Comparison of ENCODE assay signal across 21 mouse cellular contexts in the genomic region with DNA sequence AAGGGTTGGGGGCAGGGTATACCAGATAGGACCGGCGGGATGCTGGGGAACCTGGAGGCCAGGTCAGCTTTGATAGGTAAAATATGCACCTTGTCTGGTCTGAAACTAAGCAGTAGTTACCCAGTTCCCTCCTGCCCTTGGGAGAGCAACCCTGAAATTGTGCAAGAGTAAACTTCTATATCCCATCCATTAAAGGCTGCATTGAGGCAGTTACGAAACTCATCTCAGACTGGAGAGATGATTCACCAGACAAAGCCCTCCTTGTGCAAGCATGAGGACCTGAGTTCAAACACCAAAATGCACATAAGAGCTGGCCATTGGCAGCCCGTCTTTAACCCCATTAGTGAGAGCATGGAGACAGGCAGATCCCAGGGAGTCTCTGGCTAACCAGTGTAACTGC. TPM values are rescaled to one million over a fixed set of nuclear protein-coding genes. Genes with fewer than 3 reads are reported as not detected.
A peak's percentile ranks its signal among the peaks of the same experiment; 100 is the strongest.
DNase-seq lines count a peak whose midpoint lies in the region; ATAC-seq and TF ChIP-seq lines count a peak whose summit lies in the region.
"Had no signal": no experiment of that assay in that cellular context is flagged by ENCODE, and none has a peak within 500 bp of the region (broad histone marks: within the 10 kb centered on the region; RNA-seq: fewer than 3 reads in every experiment).

No protein-coding gene starts in this region.

- 20% methylated on average over 4 of the region's 4 CpGs for WGBS in liver, adult 2 months
- WGBS in liver, embryonic 11.5 days = 87% methylated on average over 4 of the region's 4 CpGs

- H3K27me3 ChIP-seq in liver, adult 2 months (ENCODE audit: control insufficient read depth, insufficient read depth, low read length) = no peaks in the 10 kb centered on the region
- H3K27me3 ChIP-seq in liver, embryonic 11.5 days (replicated peaks; ENCODE audit: control insufficient read depth, insufficient read depth, low read length) = no peaks in the 10 kb centered on the region
- H3K27me3 ChIP-seq: kidney, embryonic 15.5 days had no signal

- no peak for TF ChIP-seq POLR2A in liver, adult 2 months (IDR thresholded peaks at IDR 0.05; ENCODE audit: extremely low read depth, insufficient read depth, low read length)

- H3K9ac ChIP-seq in liver, adult 2 months (ENCODE audit: low read depth, low read length) = no peak overlapping the region
- no peak overlapping the region for H3K9ac ChIP-seq in liver, embryonic 11.5 days (ENCODE audit: low read depth, low read length)
- H3K9ac ChIP-seq: forebrain, postnatal 0 days; kidney, embryonic 15.5 days; midbrain, embryonic 12.5 days had no signal

- peaks cover 45% of the 10 kb centered on the region for H3K4me1 ChIP-seq in liver, adult 2 months (ENCODE audit: control insufficient read depth, insufficient read depth, low read length)
- peaks cover 9% of the 10 kb centered on the region for H3K4me1 ChIP-seq in liver, embryonic 11.5 days (replicated peaks; ENCODE audit: control insufficient read depth, insufficient read depth, low read length)

- ATAC-seq in liver, embryonic 11.5 days (replicated peaks; ENCODE audit: low FRiP score) = no peak
- ATAC-seq in megakaryocyte progenitor cell, adult 5-6 weeks (replicated peaks; ENCODE audit: poor library complexity) = peak; percentile 60
- ATAC-seq: forebrain, postnatal 0 days; hindbrain, embryonic 16.5 days had no signal

- H3K27ac ChIP-seq in liver, adult 2 months (replicated peaks; ENCODE audit: insufficient read depth, low read depth, low read length) = peak overlapping the region; percentile 47
- H3K27ac ChIP-seq in liver, embryonic 11.5 days (ENCODE audit: low read depth, low read length) = no peak overlapping the region
- H3K27ac ChIP-seq: forebrain, embryonic 10.5 days; gastrocnemius, adult 2 months; heart, embryonic 10.5 days; kidney, embryonic 15.5 days; macrophage; midbrain, embryonic 12.5 days had no signal

- TF ChIP-seq CTCF in liver, adult 2 months (IDR thresholded peaks at IDR 0.05; ENCODE audit: low read depth, low read length) = no peak

- H3K4me2 ChIP-seq in liver, embryonic 11.5 days = no peak overlapping the region
- H3K4me2 ChIP-seq: kidney, embryonic 15.5 days; midbrain, embryonic 12.5 days had no signal

- peak; percentile 78 for DNase-seq in liver, adult 2 months (ENCODE audit: extremely low read depth, low read depth, low spot score)
- DNase-seq in liver, embryonic 11.5 days (ENCODE audit: low spot score) = no peak
- DNase-seq in 416B (ENCODE audit: low read depth) = peak; percentile 84
- DNase-seq in fat pad, adult 2 months (ENCODE audit: extremely low read depth, low read depth, low spot score) = peak; percentile 90
- no peak for DNase-seq in gastrocnemius, adult 18-20 months (ENCODE audit: low spot score)
- DNase-seq in thymus, postnatal 0 days (ENCODE audit: low spot score) = no peak
- DNase-seq: adrenal gland, postnatal 14 days; B cell, adult 2 months; cerebellum, adult 8-10 months; cerebellum, postnatal 36 days; forebrain, postnatal 0 days; gastrocnemius, adult 2 months; kidney, adult 11 months; kidney, postnatal 4 days had no signal

- H3K36me3 ChIP-seq in liver, adult 2 months (ENCODE audit: control insufficient read depth, insufficient read depth, low read length) = no peaks in the 10 kb centered on the region
- no peaks in the 10 kb centered on the region for H3K36me3 ChIP-seq in liver, embryonic 11.5 days (ENCODE audit: control insufficient read depth, insufficient read depth, low read length)
- H3K36me3 ChIP-seq: forebrain, embryonic 10.5 days; heart, embryonic 10.5 days; kidney, embryonic 15.5 days; midbrain, embryonic 12.5 days had no signal

- H3K9me3 ChIP-seq in liver, embryonic 11.5 days (ENCODE audit: control insufficient read depth, low read length) = no peaks in the 10 kb centered on the region
- H3K9me3 ChIP-seq: forebrain, embryonic 10.5 days; heart, embryonic 10.5 days; kidney, embryonic 15.5 days; midbrain, embryonic 12.5 days had no signal

- H3K79me2 ChIP-seq in liver, adult 2 months (ENCODE audit: control insufficient read depth, insufficient read depth, low read length) = peaks cover 25% of the 10 kb centered on the region; the same call in 1 of the 2 replicates

- H3K4me3 ChIP-seq in liver, adult 2 months (ENCODE audit: insufficient read depth, low read depth, low read length) = no peak overlapping the region
- no peak overlapping the region for H3K4me3 ChIP-seq in liver, embryonic 11.5 days (ENCODE audit: low read depth, low read length)
- H3K4me3 ChIP-seq: forebrain, embryonic 10.5 days; gastrocnemius, adult 2 months; heart, embryonic 10.5 days; kidney, embryonic 15.5 days; midbrain, embryonic 12.5 days had no signal

RNA-seq across cellular contexts. Expression of gene Map7, which starts 19.2 kb away (rescaled TPM):
- total RNA-seq in liver, adult 2 months (2014; rRNA removed) = 13.7 and 15.6 TPM in 2 replicates
- 9.5 and 11.1 TPM in 2 replicates for polyA plus RNA-seq in liver, adult 2 months (2012; rRNA removed)
- 6.4 and 7.2 TPM in 2 replicates for polyA plus RNA-seq in liver, embryonic 11.5 days (2014; fragmentation: Nextera tagmentation; extraction: Ambion mirVana)
- 11.6 and 12.5 TPM in 2 replicates for total RNA-seq in megakaryocyte progenitor cell, adult 5-6 weeks (2015)
- total RNA-seq in megakaryocyte progenitor cell, adult 5-6 weeks (2017) = 20.1 and 41.9 TPM in 2 replicates
- total RNA-seq in gastrocnemius, adult 18-20 months (2021) = 1 to 10 TPM; 5.0 to 6.7 TPM
- 17.5 and 23.9 TPM in 2 replicates for polyA plus RNA-seq in thymus, postnatal 0 days (2015; fragmentation: Nextera tagmentation; extraction: Ambion mirVana)

Comparison
In these comparisons a context has a peak if more than half of its experiments do, and no peak if none do; other contexts are left out.
1. DNase-seq: peak in liver, adult 2 months (single experiment), 416B (single experiment) and fat pad, adult 2 months (single experiment); none in liver, embryonic 11.5 days (single experiment), gastrocnemius, adult 18-20 months (single experiment) and thymus, postnatal 0 days (single experiment).